Mouse (Mus musculus): ENCODE data around the gene Mrps12.

The Mrps12 gene

DNA sequence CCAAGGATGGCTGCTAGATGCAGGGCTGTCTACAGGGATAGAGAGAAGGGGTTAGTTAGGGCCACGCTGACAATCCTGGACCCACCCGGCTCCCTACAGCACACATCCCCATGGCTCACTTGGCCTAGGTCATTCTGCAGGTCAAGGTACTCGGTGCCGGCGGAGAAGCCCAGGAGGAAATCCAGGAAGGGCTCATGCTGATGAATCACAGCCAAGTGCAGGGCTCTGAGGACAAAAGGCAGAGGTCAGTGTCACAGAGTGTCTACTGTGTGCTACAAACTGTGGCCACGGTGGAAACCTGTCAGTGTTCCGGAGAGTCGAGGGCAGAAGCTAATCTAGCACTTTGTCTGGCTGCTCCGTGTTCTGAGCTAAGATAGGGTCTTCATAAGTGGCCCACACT is 20.3 kb upstream of the Mrps12 start:
- DNase-seq (ENCODE audit: low spot score in 2 of 2) = no peak

DNA sequence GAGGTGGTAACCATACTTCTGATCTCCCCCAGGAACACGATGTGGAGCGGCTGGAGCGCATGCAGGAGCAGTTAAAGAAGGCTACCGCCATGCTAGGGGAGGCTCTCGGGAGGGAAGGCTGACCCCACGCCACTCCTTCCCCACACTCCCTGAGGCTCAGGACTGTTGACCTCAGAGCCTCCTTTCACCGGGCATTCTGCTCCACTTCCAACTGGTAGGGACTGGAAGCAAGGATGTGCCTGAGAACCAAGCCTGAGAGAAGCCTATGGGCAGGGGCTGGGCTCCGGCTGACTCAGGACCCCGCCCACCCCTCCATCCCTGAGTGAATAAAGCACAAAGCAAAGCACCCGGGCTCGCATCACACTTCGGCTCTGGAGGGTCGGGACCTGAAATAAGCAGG is 17.0 kb upstream of the Mrps12 start:
- DNase-seq (ENCODE audit: low spot score in 2 of 2) = no peak

DNA sequence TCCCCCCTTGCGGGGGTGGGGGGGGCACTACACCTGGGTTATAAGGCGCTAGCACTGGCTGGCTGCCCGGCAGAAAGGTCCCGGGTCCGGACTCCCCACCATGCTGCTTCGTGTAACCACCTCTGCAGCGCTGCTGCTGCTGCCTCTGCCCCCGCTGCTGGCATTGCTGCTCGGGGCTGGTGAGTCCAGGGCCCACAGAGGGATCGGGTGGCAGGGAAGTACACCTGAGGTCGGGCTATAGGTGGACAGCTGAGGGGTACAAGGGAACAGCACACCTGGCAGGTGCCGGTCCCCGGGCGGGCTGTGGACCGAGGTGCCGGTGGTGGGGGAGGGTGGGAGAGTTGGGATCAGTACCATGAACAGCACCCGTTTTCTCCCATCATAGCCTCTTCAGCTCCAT is 14.5 kb upstream of the Mrps12 start, which contains the start of gene Ccer2:
Ccer2 (plus strand) TSS at position 96 of the 400 bp plus-strand sequence.
- DNase-seq (ENCODE audit: low spot score in 2 of 2) = no peak

DNA sequence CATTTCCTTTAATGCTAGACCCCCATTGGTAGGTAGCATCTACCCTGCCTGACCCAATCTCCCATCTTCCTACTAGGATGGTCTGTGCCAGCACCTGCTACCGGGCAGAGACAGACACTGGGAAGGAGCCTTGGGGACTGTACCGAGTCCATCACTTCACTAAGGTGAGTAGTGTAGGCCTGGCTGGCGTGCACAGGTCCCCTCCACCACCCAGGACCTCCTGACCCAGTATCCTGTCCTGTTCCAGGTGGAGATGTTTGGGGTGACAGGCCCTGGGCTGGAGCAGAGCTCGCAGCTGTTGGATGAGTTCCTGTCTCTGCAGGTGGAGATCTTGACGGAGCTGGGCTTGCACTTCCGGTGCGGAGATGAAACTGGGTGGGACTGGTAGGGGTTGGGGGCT is 8.3 kb upstream of the Mrps12 start:
- DNase-seq (ENCODE audit: low spot score in 2 of 2) = no peak

DNA sequence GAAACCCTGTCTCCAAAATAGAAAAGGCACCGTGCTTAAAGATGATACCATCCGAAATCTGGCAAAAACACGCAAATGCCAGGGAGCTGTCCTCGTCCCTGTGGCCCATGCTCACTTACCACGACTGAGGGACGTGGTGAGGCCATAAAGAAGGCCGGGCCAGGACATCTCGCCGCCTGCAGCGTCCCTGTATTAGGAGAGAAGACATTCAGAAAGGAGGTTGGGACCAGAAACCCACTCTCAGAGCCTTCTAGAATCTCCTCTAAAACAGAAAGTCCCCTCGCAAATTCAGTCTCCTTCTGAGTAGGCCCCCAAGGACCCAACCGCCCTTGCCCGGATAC is 282 bp downstream of the Mrps12 start:
- DNase-seq (ENCODE audit: low spot score in 2 of 2) = no peak

DNA sequence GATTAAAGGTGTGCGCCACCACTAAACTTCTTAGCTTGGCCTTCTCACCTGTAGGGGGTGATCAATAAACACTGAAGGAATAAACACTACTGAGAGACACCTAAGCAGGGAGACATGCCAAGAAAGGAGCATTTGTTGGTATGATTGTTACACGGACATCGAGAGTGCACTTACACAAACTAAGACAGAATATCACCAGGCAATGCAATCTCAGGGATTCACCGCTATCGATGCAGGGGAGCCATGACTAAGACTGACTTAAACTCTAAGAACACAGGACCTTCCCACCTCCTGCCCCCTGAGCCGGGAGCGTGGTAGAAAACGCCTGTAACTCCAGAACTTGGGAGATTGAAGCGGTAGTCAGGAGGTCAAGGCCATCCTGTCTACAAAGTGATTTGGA is 671 bp downstream of the Mrps12 start:
- no peak for DNase-seq (ENCODE audit: low spot score in 2 of 2)

DNA sequence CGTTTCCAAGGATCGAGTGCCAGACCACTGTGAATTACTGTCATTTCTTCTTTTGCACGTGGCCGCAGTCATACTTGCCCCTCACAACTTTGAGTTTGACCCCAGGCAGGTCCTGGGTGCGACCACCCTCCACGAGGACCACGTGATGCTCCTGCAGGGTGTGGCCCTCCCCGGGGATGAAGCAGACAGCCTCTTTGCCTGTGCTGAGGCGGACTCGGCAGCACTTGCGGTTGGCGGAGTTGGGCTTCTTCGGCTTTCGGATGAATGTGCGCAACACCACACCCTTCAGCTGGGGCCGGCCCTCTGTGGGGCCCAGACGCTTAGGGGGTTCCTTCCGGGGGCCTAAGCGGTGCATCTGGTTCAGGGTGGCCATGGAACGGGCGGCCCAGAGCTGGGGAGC is 1.8 kb downstream of the Mrps12 start:
- DNase-seq (ENCODE audit: low spot score in 2 of 2) = no peak

DNA sequence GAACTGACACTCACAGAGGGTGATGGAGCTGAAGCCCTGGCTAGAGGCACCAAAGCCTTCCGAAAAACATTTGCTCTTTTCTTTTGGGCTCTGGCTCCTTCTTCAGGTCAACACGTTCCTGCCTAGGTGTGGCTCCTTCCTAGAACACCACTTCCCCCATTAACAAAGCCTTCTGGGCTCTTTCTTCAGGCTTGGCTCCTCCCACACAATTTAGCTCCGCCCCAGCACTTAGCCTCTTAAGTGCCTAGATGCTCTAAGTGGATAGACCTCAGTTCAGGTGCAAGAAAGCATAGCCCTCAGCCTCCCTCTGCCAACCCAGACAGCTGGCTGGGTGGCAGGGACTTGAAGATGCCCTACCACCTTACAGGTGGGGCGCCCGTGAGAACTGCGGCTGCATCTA is 5.9 kb downstream of the Mrps12 start:
- DNase-seq (ENCODE audit: low spot score in 2 of 2) = no peak

DNA sequence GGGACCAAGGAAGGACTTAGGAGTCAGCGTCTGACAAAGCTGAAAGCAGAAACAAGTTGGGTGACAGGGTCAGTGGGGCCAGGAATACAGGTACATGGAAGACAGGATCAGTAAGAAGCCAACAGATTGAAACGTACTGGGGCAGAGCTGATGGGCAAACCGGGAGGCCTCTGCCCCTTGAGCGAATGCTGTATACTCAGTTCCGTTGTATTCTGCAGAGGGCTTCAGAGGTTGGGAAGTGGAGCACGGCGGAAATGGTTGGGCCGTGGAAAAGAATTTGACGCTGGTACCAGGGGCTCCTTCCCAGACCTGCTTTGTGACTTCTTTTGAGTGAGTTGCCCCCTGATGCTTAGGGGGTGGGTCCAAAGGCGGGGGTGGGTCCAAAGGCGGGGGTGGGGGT is 8.4 kb downstream of the Mrps12 start:
- no peak for DNase-seq (ENCODE audit: low spot score in 2 of 2)

DNA sequence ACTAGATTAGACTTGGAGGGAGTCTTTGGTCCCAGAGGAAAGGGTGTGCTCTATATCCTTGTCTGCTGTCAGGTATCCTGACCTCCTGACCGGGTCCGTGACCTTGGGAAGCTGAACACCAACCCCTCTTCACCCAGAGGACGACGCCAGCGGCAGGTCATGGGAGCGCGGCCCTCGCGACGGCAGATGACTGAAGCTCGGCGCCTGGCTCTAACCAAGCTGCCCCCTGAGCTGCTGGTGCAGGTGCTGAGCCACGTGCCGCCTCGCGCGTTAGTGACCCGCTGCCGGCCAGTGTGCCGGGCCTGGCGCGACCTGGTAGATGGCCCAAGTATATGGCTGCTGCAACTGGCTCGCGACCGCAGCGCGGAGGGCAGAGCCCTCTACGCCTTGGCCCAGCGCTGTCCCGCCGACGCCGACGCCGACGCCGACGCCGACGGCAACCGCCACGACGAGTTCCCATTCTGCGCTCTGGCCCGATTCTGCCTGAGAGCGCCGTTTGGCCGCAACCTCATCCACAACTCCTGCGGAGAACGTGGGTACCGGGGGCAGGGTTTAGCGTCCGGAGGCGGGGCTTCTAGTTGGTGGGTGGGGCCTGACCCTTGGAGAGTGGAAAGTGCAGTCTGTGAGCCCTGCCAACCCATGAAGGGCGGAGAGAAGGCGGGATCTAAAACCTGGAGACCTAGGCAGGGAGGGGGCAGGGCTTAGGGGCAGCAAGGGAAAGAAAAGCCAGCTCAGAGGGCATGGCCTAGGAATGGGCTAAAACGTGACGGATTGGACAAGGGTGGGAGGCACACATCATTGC is 9.1 kb downstream of the Mrps12 start:
- peak; percentile 66 to 70 for DNase-seq (ENCODE audit: low spot score in 2 of 2)

DNA sequence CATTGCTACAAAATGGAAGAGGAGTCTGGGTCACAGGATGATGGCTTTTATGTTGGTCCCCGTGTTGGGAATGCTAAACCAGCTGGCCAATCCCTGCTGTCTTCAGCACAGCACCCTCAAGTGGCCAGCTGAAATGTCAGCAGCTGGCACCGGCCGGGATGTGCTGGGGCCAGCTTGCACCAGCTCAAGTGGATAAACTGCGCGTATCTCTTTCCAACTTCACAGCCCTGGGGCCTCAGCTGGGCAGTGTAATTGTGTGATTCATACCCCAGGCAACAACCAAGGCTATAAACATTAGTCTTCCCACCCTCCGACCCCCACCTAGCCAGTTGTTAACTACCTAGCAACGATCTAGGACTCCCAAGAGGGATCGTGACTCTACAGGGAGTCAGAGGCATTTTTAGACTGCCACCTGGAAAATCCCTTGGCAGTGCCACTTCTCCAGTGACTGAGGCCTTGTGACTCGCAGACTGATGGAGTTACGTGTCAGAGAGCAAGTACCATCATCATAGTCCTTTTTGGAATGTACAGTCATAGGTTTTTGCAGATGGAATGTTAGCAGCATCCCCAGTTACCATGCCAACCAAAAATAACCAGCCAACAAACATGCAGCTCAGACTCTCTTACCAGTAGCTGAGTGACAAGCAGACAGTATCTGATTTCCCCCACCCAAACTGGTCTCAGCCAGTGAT is 13.8 kb downstream of the Mrps12 start:
- DNase-seq (ENCODE audit: low spot score in 2 of 2) = no peak

DNA sequence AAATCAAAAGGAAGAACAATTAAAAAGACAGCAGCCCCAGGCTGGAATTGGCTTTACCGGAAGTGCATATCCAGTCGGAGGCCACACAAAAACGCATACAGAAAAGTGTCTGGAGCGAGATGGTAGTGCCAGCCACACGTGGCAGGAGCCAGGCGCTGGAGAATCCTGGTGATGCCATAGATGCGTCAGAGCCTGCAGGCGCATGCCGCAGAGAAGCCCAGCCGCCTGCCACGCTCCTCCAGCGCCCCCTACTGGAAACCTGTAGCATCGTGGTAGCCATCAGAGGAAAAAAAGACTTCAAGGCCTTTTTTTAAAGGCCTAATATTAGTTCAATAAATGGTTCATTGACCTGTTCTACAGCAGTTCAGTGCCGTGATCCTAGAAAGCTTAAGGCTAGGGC is 15.0 kb downstream of the Mrps12 start:
- DNase-seq (ENCODE audit: low spot score in 2 of 2) = peak; percentile 56 to 67

DNA sequence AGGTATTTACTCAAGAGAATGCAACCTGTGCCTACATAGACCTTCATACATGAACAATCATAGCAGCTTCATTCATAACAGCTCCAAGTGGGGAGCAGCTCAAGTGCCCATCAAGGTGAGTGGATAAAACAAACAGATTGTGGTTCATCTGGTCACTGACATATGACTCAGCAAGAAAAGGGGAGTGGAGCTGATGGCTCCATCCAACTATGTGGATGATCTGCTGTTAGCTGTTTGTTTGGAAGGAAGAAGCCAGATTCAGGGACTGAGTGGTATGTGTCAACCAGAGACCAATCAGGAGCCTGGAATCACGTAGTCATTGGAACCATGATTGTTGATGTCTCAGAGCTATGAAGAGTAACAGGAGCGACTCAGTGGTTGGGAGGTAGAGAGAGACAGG is 17.0 kb downstream of the Mrps12 start:
- no peak for DNase-seq (ENCODE audit: low spot score in 2 of 2)

DNA sequence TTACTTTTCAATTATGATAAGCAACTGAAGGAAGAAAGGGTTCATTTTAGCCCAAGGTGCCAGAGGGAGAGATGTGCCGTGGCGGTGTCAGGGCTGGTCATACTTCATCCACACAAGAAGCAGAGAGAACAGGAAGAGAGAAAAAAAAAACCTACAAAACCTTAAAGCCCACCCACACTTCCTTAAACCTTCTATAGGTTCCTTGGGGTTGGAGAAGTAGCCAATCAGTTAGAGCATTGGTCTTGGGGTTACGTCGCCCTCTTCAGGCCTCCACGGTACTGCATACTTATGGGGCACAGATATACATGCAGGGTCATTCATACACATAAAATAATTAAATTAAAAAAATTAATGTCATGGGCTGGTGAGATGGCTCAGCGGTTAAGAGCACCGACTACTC is 19.5 kb downstream of the Mrps12 start:
- no peak for DNase-seq (ENCODE audit: low spot score in 2 of 2)

DNA sequence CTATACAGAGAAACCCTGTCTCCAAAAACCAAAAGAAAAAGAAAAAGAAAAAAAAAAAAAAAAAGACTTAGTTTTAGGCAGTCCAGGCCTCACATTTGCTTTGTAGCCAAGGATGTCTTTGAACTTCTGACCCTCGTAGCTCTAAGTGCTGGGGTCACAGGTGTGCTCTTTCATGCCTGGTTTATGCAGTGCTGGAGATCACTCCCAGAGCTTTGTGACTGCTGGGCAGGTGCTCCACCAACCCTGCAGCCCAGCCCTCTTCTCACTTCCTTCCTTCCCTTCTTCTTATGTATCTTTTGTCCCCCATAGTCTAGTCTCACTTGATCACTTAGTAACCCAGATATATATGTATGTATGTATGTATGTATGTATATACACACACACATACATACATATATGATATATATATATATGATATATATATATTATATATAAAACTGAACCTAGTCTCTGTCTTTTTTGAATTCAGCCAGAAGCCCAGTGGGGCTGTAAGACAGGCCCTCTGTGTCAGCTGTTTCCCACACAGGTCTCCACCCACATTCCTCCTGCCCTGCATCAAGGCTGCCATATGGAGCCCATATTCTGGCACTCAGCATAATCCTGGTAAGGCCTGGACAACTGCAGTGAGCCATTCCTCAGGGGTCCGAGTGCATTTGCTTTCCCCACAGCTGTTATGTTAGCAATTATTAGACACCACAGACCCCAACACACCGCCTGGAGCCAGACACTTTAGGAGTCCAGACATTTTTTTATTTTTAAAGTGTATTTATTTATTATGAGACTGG is 20.7 kb downstream of the Mrps12 start:
- DNase-seq (ENCODE audit: low spot score in 2 of 2) = no peak

DNA sequence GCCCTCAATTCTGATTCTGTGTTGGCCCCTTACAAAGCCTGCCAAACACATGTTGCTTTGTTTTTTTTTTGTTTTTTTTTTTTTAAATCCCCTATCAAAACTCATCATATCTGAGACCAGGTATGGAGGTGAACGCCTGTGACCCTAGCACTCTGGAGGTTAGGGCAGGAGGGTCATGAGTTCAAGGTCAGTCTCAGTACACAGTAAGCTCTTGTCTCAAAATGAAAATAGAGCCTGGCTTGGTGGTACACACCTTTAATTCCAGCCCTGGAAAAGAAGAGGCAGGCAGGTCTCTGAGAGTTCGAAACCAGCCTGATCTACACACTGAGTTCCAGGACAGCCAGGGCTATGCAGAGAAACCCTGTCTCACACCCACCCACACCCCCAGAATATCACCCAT is 22.0 kb downstream of the Mrps12 start:
- DNase-seq (ENCODE audit: low spot score in 2 of 2) = no peak

DNA sequence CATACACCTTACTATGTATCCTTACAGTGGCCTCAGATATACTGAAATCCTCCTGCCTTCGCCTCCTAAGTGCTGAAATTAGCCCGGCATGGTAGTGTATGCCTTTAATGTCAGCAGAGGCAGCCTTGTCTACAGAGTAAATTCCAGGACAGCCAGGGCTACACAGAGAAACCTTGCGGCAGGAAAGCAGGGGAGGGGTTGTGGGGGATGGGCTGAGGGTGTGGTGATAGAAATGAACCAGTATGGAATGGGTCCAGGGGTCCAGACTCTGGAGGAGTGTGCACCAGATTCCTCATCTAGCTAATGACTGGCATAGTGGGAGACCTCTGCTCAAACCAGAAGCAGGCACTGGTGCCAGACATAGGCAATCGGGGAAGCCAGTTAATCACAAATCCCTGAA is 22.5 kb downstream of the Mrps12 start:
- DNase-seq (ENCODE audit: low spot score in 2 of 2) = no peak

DNA sequence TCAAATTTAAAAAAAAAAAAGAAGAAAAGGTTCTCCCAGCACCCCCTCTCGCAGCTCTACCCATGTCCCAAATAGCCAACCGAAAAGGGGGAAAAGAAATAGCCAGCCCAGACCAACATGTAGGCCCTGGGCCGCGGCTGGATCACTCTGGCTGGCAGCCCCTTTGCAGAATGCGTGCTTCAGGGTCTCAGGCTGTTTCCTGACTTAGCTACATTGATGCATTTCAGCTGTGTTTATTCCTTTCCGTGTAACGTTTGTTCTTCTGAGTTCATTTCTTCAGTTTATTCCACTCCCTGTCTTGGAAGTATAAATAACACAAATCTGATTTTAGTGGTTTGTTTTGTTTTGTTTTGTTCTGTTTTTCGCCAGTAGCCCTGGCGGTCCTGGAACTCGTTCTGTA is 23.9 kb downstream of the Mrps12 start:
- no peak for DNase-seq (ENCODE audit: low spot score in 2 of 2)

DNA sequence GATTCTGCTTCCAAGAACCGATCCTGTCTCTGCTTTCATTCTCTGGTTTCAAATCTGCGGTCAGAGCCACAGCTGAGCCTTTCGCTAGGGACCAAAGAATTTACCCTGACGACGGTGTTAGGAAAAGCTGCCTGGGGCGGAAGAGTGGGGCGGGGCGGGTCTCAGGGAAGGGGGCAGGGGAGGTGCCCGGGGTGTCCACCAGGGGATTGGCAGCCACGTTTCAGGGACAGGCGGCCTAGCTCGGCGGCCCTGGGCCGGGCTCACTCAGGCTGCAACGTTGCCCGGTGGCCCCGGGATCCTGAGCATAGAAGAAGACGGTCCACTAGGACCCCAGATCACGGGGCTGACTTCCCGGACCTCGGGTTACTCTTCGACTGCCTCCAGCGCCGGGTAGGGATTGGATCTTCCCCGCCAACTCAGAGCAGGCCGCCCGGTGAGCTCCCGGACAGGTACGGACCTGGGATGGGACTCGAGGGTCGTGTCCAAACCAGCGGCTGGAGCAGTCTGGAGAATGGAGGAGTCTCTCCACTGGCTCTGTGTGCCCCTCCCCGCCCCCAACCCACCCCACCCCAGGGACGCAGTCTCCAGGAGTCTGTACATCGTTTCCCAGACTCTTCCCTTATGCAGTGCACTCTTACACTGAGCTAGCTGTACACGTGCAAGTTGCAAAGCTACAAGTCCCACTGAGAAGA is 24.9 kb downstream of the Mrps12 start, which contains the start of gene Fbxo17:
Fbxo17 (plus strand) TSS at position 215 of the 692 bp plus-strand sequence.
- DNase-seq (ENCODE audit: low spot score in 2 of 2) = peak; percentile 28 to 62

DNA sequence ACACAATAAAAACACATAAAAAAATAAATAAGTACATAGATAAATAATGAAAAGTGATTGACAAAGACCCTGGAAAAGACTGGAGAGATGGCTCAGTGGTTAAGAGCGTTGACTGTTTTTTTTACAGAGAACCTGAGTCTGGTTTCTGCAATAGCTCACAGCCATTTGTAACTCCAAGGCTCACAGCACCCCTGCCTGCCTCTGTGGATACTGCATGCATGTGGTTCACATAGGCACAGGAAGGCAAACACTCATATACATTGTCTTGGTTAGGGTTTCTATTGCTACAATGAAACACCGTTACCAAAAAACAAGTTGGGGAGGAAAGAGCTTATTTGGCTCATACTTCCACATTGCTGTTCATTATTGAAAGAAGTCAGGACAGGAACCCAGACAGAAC is 26.0 kb downstream of the Mrps12 start:
- DNase-seq (ENCODE audit: low spot score in 2 of 2) = no peak

DNA sequence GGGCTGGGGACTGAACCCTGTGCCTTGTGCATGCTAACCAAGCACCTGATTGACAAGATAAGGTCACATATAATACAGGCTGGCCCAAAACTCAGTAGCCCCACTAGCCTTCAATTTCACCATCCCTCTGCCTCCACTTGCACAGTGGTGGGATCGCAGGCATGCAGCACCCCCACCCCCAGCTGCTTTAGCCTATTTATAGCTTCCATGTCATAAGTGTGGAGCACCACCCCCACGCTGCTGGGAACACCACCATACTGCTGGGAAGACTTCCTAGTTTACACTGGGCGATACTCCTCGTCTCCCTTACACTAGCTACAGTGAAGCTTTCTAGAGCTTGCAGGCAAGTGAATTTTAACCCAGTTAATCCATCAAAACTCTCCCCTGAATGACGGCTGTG is 27.0 kb downstream of the Mrps12 start:
- DNase-seq (ENCODE audit: low spot score in 2 of 2) = no peak

DNA sequence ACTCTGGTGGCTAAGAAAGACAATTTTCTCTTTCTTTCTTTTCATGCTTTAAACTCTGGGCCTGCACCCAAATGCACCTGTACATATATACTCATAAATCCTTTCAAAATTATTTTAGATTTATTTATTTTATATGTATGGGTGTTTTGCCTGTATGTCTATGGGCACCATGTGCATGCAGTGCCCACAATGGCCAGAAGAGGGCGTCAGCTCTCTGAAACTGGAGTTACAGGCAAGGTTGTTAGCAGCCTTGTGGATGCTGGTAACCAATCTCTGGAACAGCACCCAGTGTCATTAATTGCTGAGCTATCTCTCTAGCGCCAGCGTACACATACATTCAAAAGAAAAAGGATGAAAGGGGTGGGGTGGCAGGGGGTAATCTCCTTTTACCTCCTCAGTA is 30.7 kb downstream of the Mrps12 start:
- no peak for DNase-seq (ENCODE audit: low spot score in 2 of 2)

Measured in urinary bladder, adult 18-20 months (tissue).